Comparison of ENCODE assay signal across 12 mouse cellular contexts in genomic region chr7:139544706-139545625, GRCm38 (mm10). TPM values are rescaled to one million over a fixed set of nuclear protein-coding genes. Genes with fewer than 3 reads are reported as not detected.
DNase-seq lines count a peak whose midpoint lies in the region; ATAC-seq and TF ChIP-seq lines count a peak whose summit lies in the region.
"Had no signal": no experiment of that assay in that cellular context is flagged by ENCODE, and none has a peak within 500 bp of the region (broad histone marks: within the 10 kb centered on the region; RNA-seq: fewer than 3 reads in every experiment).

No protein-coding gene starts in this region.

- peak overlapping the region; percentile 19; the same call in 1 of the 2 replicates for H3K4me2 ChIP-seq in hindbrain, embryonic 14.5 days (replicated peaks)
- H3K4me2 ChIP-seq in midbrain, embryonic 13.5 days (replicated peaks): peak overlapping the region; percentile 25
- no peak overlapping the region for H3K4me2 ChIP-seq in lung, postnatal 0 days (replicated peaks; ENCODE audit: low read depth, low read length)
- H3K4me2 ChIP-seq: embryonic facial prominence, embryonic 12.5 days had no signal

- peak; percentile 27 for DNase-seq in cerebellum, adult 11-12 months
- DNase-seq in cerebellum, adult 9-11 months: no peak
- DNase-seq in brain, embryonic 14.5 days (ENCODE audit: low read depth): peak; percentile 96
- peak; percentile 68 for DNase-seq in hindbrain, embryonic 14.5 days (ENCODE audit: low spot score)
- DNase-seq in thymus, postnatal 0 days (ENCODE audit: low spot score): no peak
- no peak for DNase-seq in lung, postnatal 0 days (ENCODE audit: low spot score)
- DNase-seq in adrenal gland, postnatal 14 days: no peak
- DNase-seq: thymus, adult 2 months had no signal

- TF ChIP-seq EP300 in lung, postnatal 0 days (IDR thresholded peaks at IDR 0.05): no peak

- no peak for TF ChIP-seq POLR2A in brain, embryonic 14.5 days (IDR thresholded peaks at IDR 0.05; ENCODE audit: borderline replicate concordance, extremely low read depth, insufficient read depth, insufficient read length, poor library complexity, severe bottlenecking)

- no peaks in the 10 kb centered on the region for H3K36me3 ChIP-seq in hindbrain, embryonic 14.5 days (replicated peaks; ENCODE audit: control insufficient read depth, insufficient read depth)
- H3K36me3 ChIP-seq in midbrain, embryonic 13.5 days: no peaks in the 10 kb centered on the region
- H3K36me3 ChIP-seq in lung, postnatal 0 days (ENCODE audit: insufficient read depth, low read length): peaks cover 10% of the 10 kb centered on the region; the same call in 1 of the 2 replicates

- TF ChIP-seq CTCF in brain, embryonic 14.5 days (IDR thresholded peaks at IDR 0.05; ENCODE audit: borderline replicate concordance, extremely low read depth, insufficient read depth, insufficient read length): no peak
- no peak for TF ChIP-seq CTCF in lung, postnatal 0 days (IDR thresholded peaks at IDR 0.05)

- peak overlapping the region; percentile 39 for H3K27ac ChIP-seq in hindbrain, embryonic 14.5 days
- H3K27ac ChIP-seq in midbrain, embryonic 13.5 days: peak overlapping the region; percentile 69
- H3K27ac ChIP-seq in lung, postnatal 0 days (ENCODE audit: low read length): no peak overlapping the region
- H3K27ac ChIP-seq: embryonic facial prominence, embryonic 12.5 days had no signal

- WGBS in hindbrain, embryonic 14.5 days: 18% methylated on average over 12 of the region's 12 CpGs
- WGBS in midbrain, embryonic 13.5 days: 28% methylated on average over 12 of the region's 12 CpGs
- 87% methylated on average over 12 of the region's 12 CpGs for WGBS in lung, postnatal 0 days

- ATAC-seq in hindbrain, embryonic 14.5 days (ENCODE audit: low FRiP score): peak; percentile 92
- ATAC-seq in midbrain, embryonic 13.5 days: peak; percentile 96
- ATAC-seq in lung, postnatal 0 days: no peak

- H3K27me3 ChIP-seq in hindbrain, embryonic 14.5 days (ENCODE audit: control insufficient read depth, insufficient read depth, low read length): peaks cover 85% of the 10 kb centered on the region
- H3K27me3 ChIP-seq in midbrain, embryonic 13.5 days: peaks cover 89% of the 10 kb centered on the region
- no peaks in the 10 kb centered on the region for H3K27me3 ChIP-seq in lung, postnatal 0 days (replicated peaks; ENCODE audit: insufficient read depth, low read length)
- H3K27me3 ChIP-seq: embryonic facial prominence, embryonic 12.5 days had no signal

- H3K4me1 ChIP-seq in hindbrain, embryonic 14.5 days (replicated peaks; ENCODE audit: control insufficient read depth, insufficient read depth, low read length): peaks cover 13% of the 10 kb centered on the region
- H3K4me1 ChIP-seq in midbrain, embryonic 13.5 days (replicated peaks): peaks cover 23% of the 10 kb centered on the region
- no peaks in the 10 kb centered on the region for H3K4me1 ChIP-seq in lung, postnatal 0 days (ENCODE audit: insufficient read depth, low read depth, low read length)

- H3K9ac ChIP-seq in hindbrain, embryonic 14.5 days: peak overlapping the region; percentile 24; the same call in 1 of the 2 replicates
- no peak overlapping the region for H3K9ac ChIP-seq in midbrain, embryonic 13.5 days (replicated peaks)
- no peak overlapping the region for H3K9ac ChIP-seq in lung, postnatal 0 days (replicated peaks; ENCODE audit: low read depth)
- H3K9ac ChIP-seq: embryonic facial prominence, embryonic 12.5 days had no signal

- H3K4me3 ChIP-seq in hindbrain, embryonic 14.5 days (replicated peaks; ENCODE audit: low read length): no peak overlapping the region
- H3K4me3 ChIP-seq in midbrain, embryonic 13.5 days (replicated peaks): no peak overlapping the region
- no peak overlapping the region for H3K4me3 ChIP-seq in lung, postnatal 0 days (ENCODE audit: low read depth, low read length)
- H3K4me3 ChIP-seq: embryonic facial prominence, embryonic 12.5 days had no signal

- H3K9me3 ChIP-seq in hindbrain, embryonic 14.5 days (ENCODE audit: control insufficient read depth, low read length): no peaks in the 10 kb centered on the region
- no peaks in the 10 kb centered on the region for H3K9me3 ChIP-seq in midbrain, embryonic 13.5 days
- no peaks in the 10 kb centered on the region for H3K9me3 ChIP-seq in lung, postnatal 0 days (ENCODE audit: low read length)
- H3K9me3 ChIP-seq: embryonic facial prominence, embryonic 12.5 days had no signal

RNA-seq across cellular contexts. Expression of gene Nkx6-2, which starts 37.6 kb away (rescaled TPM):
- 5.4 and 6.8 TPM in 2 replicates for polyA plus RNA-seq in brain, embryonic 14.5 days (2012; rRNA removed)
- polyA plus RNA-seq in hindbrain, embryonic 14.5 days (2014; fragmentation: Nextera tagmentation; extraction: Ambion mirVana): 13.7 and 15.1 TPM in 2 replicates
- 7.6 and 10.8 TPM in 2 replicates for polyA plus RNA-seq in midbrain, embryonic 13.5 days (2015; fragmentation: Nextera tagmentation; extraction: Ambion mirVana)
- 2.5 and 2.9 TPM in 2 replicates for polyA plus RNA-seq in thymus, postnatal 0 days (2015; fragmentation: Nextera tagmentation; extraction: Ambion mirVana)
- polyA plus RNA-seq in lung, postnatal 0 days (2015; fragmentation: Nextera tagmentation; extraction: Ambion mirVana): 0.08 and 0.10 TPM in 2 replicates
- total RNA-seq in adrenal gland, postnatal 14 days (2021): not detected in 2 replicates
- total RNA-seq: hematopoietic stem cell, adult 5-6 weeks; neutrophil, adult 5-6 weeks had no signal

Comparison
In these comparisons a context has a peak if more than half of its experiments do, and no peak if none do; other contexts are left out.
1. DNase-seq: peak in cerebellum, adult 11-12 months (single experiment), brain, embryonic 14.5 days (single experiment) and hindbrain, embryonic 14.5 days (single experiment); none in cerebellum, adult 9-11 months (single experiment), thymus, postnatal 0 days (single experiment), lung, postnatal 0 days (single experiment) and adrenal gland, postnatal 14 days (single experiment).